Mouse (Mus musculus): ENCODE measurements at regions not wholly inside any gene's neighbourhood (a gene's known extent, or its start where the extent isn't known, plus 50 kb on each side); places are given as distances from the start of the nearest gene placed in this dataset.

GRCm38 (mm10) chrX:49387439-49387838 is 76.3 kb upstream of the Arhgap36 start:
- DNase-seq (ENCODE audit: low spot score): peak; percentile 10

GRCm38 (mm10) chrX:49377067-49377466 is 86.7 kb upstream of the Arhgap36 start:
- peak; percentile 61 for DNase-seq (ENCODE audit: low spot score)

- DNase-seq (ENCODE audit: low spot score): peak; percentile 6
Observed at GRCm38 (mm10) chrX:49370384-49370783, 82.3 kb upstream of the Enox2 start.

- DNase-seq (ENCODE audit: low spot score): peak; percentile 6
Observed at GRCm38 (mm10) chrX:49369404-49369803, 81.3 kb upstream of the Enox2 start.

- DNase-seq (ENCODE audit: low spot score): peak; percentile 49
Observed at GRCm38 (mm10) chrX:49346451-49346850, 58.4 kb upstream of the Enox2 start.

Measured in retina, embryonic 14.5 days (tissue).